Mouse (Mus musculus): ENCODE data around the gene Atxn10. TPM values are rescaled to one million over a fixed set of nuclear protein-coding genes. Genes with fewer than 3 reads are reported as not detected.

Atxn10 gene
- total and polyA plus RNA-seq, 2 experiments from 2014 or later = 121 to 141 TPM

GRCm38 (mm10) chr15:85334234-85334633 is 1.8 kb upstream of the Atxn10 start:
- no peak for TF ChIP-seq EP300 (IDR thresholded peaks at IDR 0.05; ENCODE audit: low read depth)
- no peak for TF ChIP-seq CTCF (IDR thresholded peaks at IDR 0.05; ENCODE audit: low read depth)
- Histone ChIP-seq H3K9ac (replicated peaks; ENCODE audit: low read depth, low read length) (no peak overlapping the region), H3K4me2 (ENCODE audit: low read depth, low read length) (no peak overlapping the region), H3K9me3 (replicated peaks; ENCODE audit: control insufficient read depth, low read length) (no peaks in the 10 kb centered on the region), H3K4me3 (ENCODE audit: low read depth, low read length) (no peak overlapping the region), H3K36me3 (replicated peaks; ENCODE audit: control insufficient read depth, insufficient read depth, low read length) (no peaks in the 10 kb centered on the region), H3K27ac (ENCODE audit: low read depth) (no peak overlapping the region), H3K4me1 (ENCODE audit: control insufficient read depth, insufficient read depth) (peaks cover 10% of the 10 kb centered on the region), H3K27me3 (ENCODE audit: control insufficient read depth, insufficient read depth, low read length) (no peaks in the 10 kb centered on the region)
- DNase-seq (ENCODE audit: low spot score) (no peak), ATAC-seq (ENCODE audit: insufficient read depth, low read depth) (no peak)
- 46% methylated on average over 3 of the region's 3 CpGs for WGBS

GRCm38 (mm10) chr15:85336301-85336991 is 401 bp downstream of the Atxn10 start:
- peak overlapping the region; percentile 89 for H3K27ac ChIP-seq (ENCODE audit: low read depth)
- no peaks in the 10 kb centered on the region for H3K27me3 ChIP-seq (ENCODE audit: control insufficient read depth, insufficient read depth, low read length)
- TF ChIP-seq EP300 (IDR thresholded peaks at IDR 0.05; ENCODE audit: low read depth) (no peak), CTCF (IDR thresholded peaks at IDR 0.05; ENCODE audit: low read depth) (no peak)
- H3K36me3 ChIP-seq (replicated peaks; ENCODE audit: control insufficient read depth, insufficient read depth, low read length) = no peaks in the 10 kb centered on the region
- H3K4me3 ChIP-seq (ENCODE audit: low read depth, low read length) = peak overlapping the region; percentile 77
- DNase-seq (ENCODE audit: low spot score) (peak; percentile 84), ATAC-seq (ENCODE audit: insufficient read depth, low read depth) (peak; percentile 95)
- peaks cover 10% of the 10 kb centered on the region for H3K4me1 ChIP-seq (ENCODE audit: control insufficient read depth, insufficient read depth)
- H3K4me2 ChIP-seq (ENCODE audit: low read depth, low read length) = peak overlapping the region; percentile 76
- H3K9me3 ChIP-seq (replicated peaks; ENCODE audit: control insufficient read depth, low read length) = no peaks in the 10 kb centered on the region
- peak overlapping the region; percentile 76 for H3K9ac ChIP-seq (replicated peaks; ENCODE audit: low read depth, low read length)
- under 1% methylated on average over 51 of the region's 54 CpGs for WGBS

DNA sequence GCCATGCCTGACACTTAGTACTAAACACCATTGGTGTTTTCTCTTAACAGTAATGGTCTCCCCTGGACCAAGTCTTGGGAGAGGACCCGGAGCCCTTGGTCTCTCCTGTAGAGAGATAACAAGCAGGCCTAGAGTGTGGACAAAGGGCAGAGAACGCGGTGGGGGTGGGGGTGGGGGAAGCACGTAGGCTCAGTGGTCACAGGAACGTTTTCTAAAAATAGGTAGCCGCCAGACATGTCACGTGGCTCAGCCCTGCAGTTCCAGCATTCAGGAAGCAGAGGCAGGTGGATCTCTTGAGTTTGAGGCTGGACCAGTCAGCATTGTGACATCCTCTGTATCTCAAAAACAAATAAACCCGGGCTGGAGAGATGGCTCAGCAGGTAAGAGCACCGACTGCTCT is 1.2 kb downstream of the Atxn10 start:
- peak overlapping the region; percentile 76; the same call in 1 of the 2 replicates for H3K9ac ChIP-seq (replicated peaks; ENCODE audit: low read depth, low read length)
- H3K27me3 ChIP-seq (ENCODE audit: control insufficient read depth, insufficient read depth, low read length) = no peaks in the 10 kb centered on the region
- H3K27ac ChIP-seq (ENCODE audit: low read depth) = peak overlapping the region; percentile 89
- no peaks in the 10 kb centered on the region for H3K9me3 ChIP-seq (replicated peaks; ENCODE audit: control insufficient read depth, low read length)
- H3K4me2 ChIP-seq (ENCODE audit: low read depth, low read length) = peak overlapping the region; percentile 76
- peak; percentile 40 for DNase-seq (ENCODE audit: low spot score)
- TF ChIP-seq EP300 (IDR thresholded peaks at IDR 0.05; ENCODE audit: low read depth) (no peak), CTCF (IDR thresholded peaks at IDR 0.05; ENCODE audit: low read depth) (no peak)
- 28% methylated on average over 9 of the region's 9 CpGs for WGBS
- H3K4me3 ChIP-seq (ENCODE audit: low read depth, low read length) = peak overlapping the region; percentile 77
- peaks cover 10% of the 10 kb centered on the region for H3K4me1 ChIP-seq (ENCODE audit: control insufficient read depth, insufficient read depth)
- no peaks in the 10 kb centered on the region for H3K36me3 ChIP-seq (replicated peaks; ENCODE audit: control insufficient read depth, insufficient read depth, low read length)
- no peak for ATAC-seq (ENCODE audit: insufficient read depth, low read depth)

- Histone ChIP-seq H3K36me3 (replicated peaks; ENCODE audit: control insufficient read depth, insufficient read depth, low read length) (no peaks in the 10 kb centered on the region), H3K4me1 (ENCODE audit: control insufficient read depth, insufficient read depth) (peaks cover 10% of the 10 kb centered on the region), H3K27ac (ENCODE audit: low read depth) (no peak overlapping the region), H3K9ac (replicated peaks; ENCODE audit: low read depth, low read length) (no peak overlapping the region), H3K4me2 (ENCODE audit: low read depth, low read length) (no peak overlapping the region), H3K27me3 (ENCODE audit: control insufficient read depth, insufficient read depth, low read length) (no peaks in the 10 kb centered on the region), H3K9me3 (replicated peaks; ENCODE audit: control insufficient read depth, low read length) (no peaks in the 10 kb centered on the region), H3K4me3 (ENCODE audit: low read depth, low read length) (no peak overlapping the region)
- WGBS = 92% methylated on average over 5 of the region's 5 CpGs
- DNase-seq (ENCODE audit: low spot score) (no peak), ATAC-seq (ENCODE audit: insufficient read depth, low read depth) (no peak)
- TF ChIP-seq EP300 (IDR thresholded peaks at IDR 0.05; ENCODE audit: low read depth) (no peak), CTCF (IDR thresholded peaks at IDR 0.05; ENCODE audit: low read depth) (no peak)
Observed at GRCm38 (mm10) chr15:85337979-85338378, 1.9 kb downstream of the Atxn10 start.

DNA sequence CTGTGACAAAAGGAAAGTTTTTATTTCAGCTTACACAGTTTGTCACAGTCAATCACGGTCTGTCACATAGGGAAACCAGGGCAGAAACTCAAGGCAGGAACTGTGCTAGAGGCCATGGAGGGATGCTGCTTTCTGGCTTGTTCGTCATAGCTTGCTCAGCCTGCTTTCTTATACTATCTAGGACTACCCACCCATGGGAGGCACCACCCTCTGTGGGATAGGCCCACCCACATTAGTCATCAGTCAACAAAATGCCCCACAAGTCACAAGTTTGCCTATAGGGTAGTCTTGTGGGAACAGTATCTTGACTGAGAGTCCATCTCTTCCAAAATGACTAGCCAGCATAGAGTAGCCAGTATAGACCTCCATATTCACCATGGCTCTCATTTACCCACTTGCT is 6.2 kb downstream of the Atxn10 start:
- Histone ChIP-seq H3K9ac (replicated peaks; ENCODE audit: low read depth, low read length) (no peak overlapping the region), H3K9me3 (replicated peaks; ENCODE audit: control insufficient read depth, low read length) (no peaks in the 10 kb centered on the region), H3K4me1 (ENCODE audit: control insufficient read depth, insufficient read depth) (peaks cover 9% of the 10 kb centered on the region), H3K27ac (ENCODE audit: low read depth) (no peak overlapping the region), H3K27me3 (ENCODE audit: control insufficient read depth, insufficient read depth, low read length) (no peaks in the 10 kb centered on the region), H3K4me2 (ENCODE audit: low read depth, low read length) (no peak overlapping the region), H3K36me3 (replicated peaks; ENCODE audit: control insufficient read depth, insufficient read depth, low read length) (peaks cover 5% of the 10 kb centered on the region), H3K4me3 (ENCODE audit: low read depth, low read length) (no peak overlapping the region)
- ATAC-seq (ENCODE audit: insufficient read depth, low read depth) = no peak
- DNase-seq (ENCODE audit: low spot score) = no peak
- no peak for TF ChIP-seq EP300 (IDR thresholded peaks at IDR 0.05; ENCODE audit: low read depth)
- no peak for TF ChIP-seq CTCF (IDR thresholded peaks at IDR 0.05; ENCODE audit: low read depth)
- 92% methylated on average over 2 of the region's 2 CpGs for WGBS

- no peak overlapping the region for H3K27ac ChIP-seq (ENCODE audit: low read depth)
- no peak overlapping the region for H3K4me2 ChIP-seq (ENCODE audit: low read depth, low read length)
- WGBS = 88% methylated on average over 2 of the region's 2 CpGs
- no peak for ATAC-seq (ENCODE audit: insufficient read depth, low read depth)
- peaks cover 14% of the 10 kb centered on the region; the same call in 1 of the 2 replicates for H3K4me1 ChIP-seq (ENCODE audit: control insufficient read depth, insufficient read depth)
- no peak overlapping the region for H3K9ac ChIP-seq (replicated peaks; ENCODE audit: low read depth, low read length)
- TF ChIP-seq EP300 (IDR thresholded peaks at IDR 0.05; ENCODE audit: low read depth) (no peak), CTCF (IDR thresholded peaks at IDR 0.05; ENCODE audit: low read depth) (no peak)
- DNase-seq (ENCODE audit: low spot score) = no peak
- peaks cover 5% of the 10 kb centered on the region for H3K36me3 ChIP-seq (replicated peaks; ENCODE audit: control insufficient read depth, insufficient read depth, low read length)
- H3K4me3 ChIP-seq (ENCODE audit: low read depth, low read length) = no peak overlapping the region
- H3K9me3 ChIP-seq (replicated peaks; ENCODE audit: control insufficient read depth, low read length) = no peaks in the 10 kb centered on the region
- H3K27me3 ChIP-seq (ENCODE audit: control insufficient read depth, insufficient read depth, low read length) = no peaks in the 10 kb centered on the region
Observed at GRCm38 (mm10) chr15:85344673-85345072, 8.6 kb downstream of the Atxn10 start.

Measured in heart, postnatal 0 days (tissue).